Mouse (Mus musculus) brain, embryonic 14.5 days (tissue): ENCODE measurements around the gene Mrgbp.
A peak's percentile ranks its signal among the peaks of the same experiment; 100 is the strongest.

Source experiments
- CTCF ChIP-seq: fragments of 200-500 bp; IDR thresholded peaks from 2 replicates; pipeline ENCODE4 v1.5.1; 2012; ENCODE audit warnings: inconsistent platforms, mild to moderate bottlenecking, moderate library complexity, borderline replicate concordance; ENCODE audit not compliant: insufficient read depth, insufficient read length; ENCODE audit errors: extremely low read depth
- POLR2A ChIP-seq: fragments of 200-500 bp; IDR thresholded peaks from 2 replicates; pipeline ENCODE4 v1.6.1; 2012; ENCODE audit warnings: mild to moderate bottlenecking, inconsistent platforms, borderline replicate concordance; ENCODE audit not compliant: poor library complexity, insufficient read depth, insufficient read length, severe bottlenecking; ENCODE audit errors: extremely low read depth

DNA sequence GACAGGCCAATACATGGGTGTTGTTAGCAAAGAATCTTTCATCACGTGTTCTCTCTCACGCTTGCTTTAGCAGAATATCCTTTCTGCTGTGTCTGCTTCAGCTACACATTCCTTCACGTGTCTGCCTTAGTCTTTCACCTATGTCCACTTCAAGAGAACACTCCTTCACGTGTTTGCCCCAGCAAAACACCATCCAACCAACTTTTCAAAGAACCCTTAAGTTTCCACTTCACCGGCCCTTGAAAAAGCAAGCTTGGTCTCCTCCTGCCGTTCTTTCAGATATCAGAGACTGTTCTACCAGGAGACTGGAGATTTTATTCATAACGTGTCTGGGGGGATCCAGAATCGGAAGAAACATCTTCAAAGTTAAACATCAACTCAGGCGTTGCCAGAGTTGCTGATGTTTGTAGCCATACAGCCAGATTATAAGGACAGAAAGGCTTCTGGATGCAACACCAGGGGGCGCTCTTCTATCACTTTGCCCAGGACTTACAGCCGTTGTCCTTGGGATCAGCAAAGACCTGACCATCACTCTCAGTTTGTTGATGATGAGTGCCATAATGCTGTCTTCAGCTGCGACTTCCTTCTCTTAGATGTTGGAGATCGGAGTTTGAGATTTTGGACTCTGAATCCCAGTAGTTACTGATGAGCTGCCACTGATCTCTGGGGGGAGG lies 14.7 kb upstream of the Mrgbp start:
- TF ChIP-seq CTCF: peak; percentile 70
- TF ChIP-seq POLR2A: no peak
